ENCODE assay signal across 14 mouse cellular contexts in genomic region chr11:116265352-116265751, GRCm38 (mm10). TPM values are rescaled to one million over a fixed set of nuclear protein-coding genes. Genes with fewer than 3 reads are reported as not detected.
A peak's percentile ranks its signal among the peaks of the same experiment; 100 is the strongest.
DNase-seq lines count a peak whose midpoint lies in the region; ATAC-seq lines count a peak whose summit lies in the region.
"Had no signal": no experiment of that assay in that cellular context is flagged by ENCODE, and none has a peak within 500 bp of the region (broad histone marks: within the 10 kb centered on the region; RNA-seq: fewer than 3 reads in every experiment).

No protein-coding gene starts in this region.

- H3K4me3 ChIP-seq in liver, embryonic 16.5 days (ENCODE audit: low read depth, low read length) = no peak overlapping the region
- no peak overlapping the region for H3K4me3 ChIP-seq in midbrain, embryonic 13.5 days (replicated peaks)

- peak overlapping the region; percentile 42; the same call in 1 of the 2 replicates for H3K27ac ChIP-seq in liver, embryonic 16.5 days (ENCODE audit: low read length)
- H3K27ac ChIP-seq in midbrain, embryonic 13.5 days = no peak overlapping the region
- H3K27ac ChIP-seq: hindbrain, embryonic 14.5 days had no signal

- H3K4me1 ChIP-seq in liver, embryonic 16.5 days (ENCODE audit: control insufficient read depth, low read depth, low read length) = peaks cover 8% of the 10 kb centered on the region
- H3K4me1 ChIP-seq in midbrain, embryonic 13.5 days (replicated peaks) = no peaks in the 10 kb centered on the region

- peak; percentile 89 for ATAC-seq in erythroblast, adult 5-6 weeks (replicated peaks; ENCODE audit: low FRiP score, poor library complexity, severe bottlenecking)
- ATAC-seq in liver, embryonic 16.5 days (ENCODE audit: low read depth) = peak; percentile 85
- no peak for ATAC-seq in midbrain, embryonic 13.5 days

- no peak overlapping the region for H3K4me2 ChIP-seq in liver, embryonic 16.5 days (ENCODE audit: low read depth, low read length)
- no peak overlapping the region for H3K4me2 ChIP-seq in midbrain, embryonic 13.5 days (replicated peaks)
- H3K4me2 ChIP-seq: hindbrain, embryonic 14.5 days had no signal

- H3K27me3 ChIP-seq in liver, embryonic 16.5 days (ENCODE audit: control insufficient read depth, insufficient read depth, low read depth, low read length) = no peaks in the 10 kb centered on the region
- no peaks in the 10 kb centered on the region for H3K27me3 ChIP-seq in midbrain, embryonic 13.5 days

- H3K9me3 ChIP-seq in liver, embryonic 16.5 days (replicated peaks; ENCODE audit: control insufficient read depth, low read length) = no peaks in the 10 kb centered on the region
- H3K9me3 ChIP-seq in midbrain, embryonic 13.5 days = no peaks in the 10 kb centered on the region

- 69% methylated on average over 11 of the region's 11 CpGs for WGBS in liver, embryonic 16.5 days (ENCODE audit: insufficient replicate concordance)
- WGBS in midbrain, embryonic 13.5 days = 90% methylated on average over 11 of the region's 11 CpGs

- DNase-seq in thymus, postnatal 0 days (ENCODE audit: low spot score) = peak; percentile 15
- DNase-seq in thymus, postnatal 14 days = no peak
- DNase-seq in thymus, postnatal 4 days = peak; percentile 44
- no peak for DNase-seq in kidney, postnatal 4 days
- DNase-seq in kidney, adult 11 months = no peak
- DNase-seq: adrenal gland, postnatal 36 days; cerebellum, postnatal 14 days; heart, adult 11 months; kidney, postnatal 25 days; lung, postnatal 4 days had no signal

- peaks cover 52% of the 10 kb centered on the region for H3K36me3 ChIP-seq in liver, embryonic 16.5 days (ENCODE audit: control insufficient read depth, insufficient read depth)
- peaks cover 97% of the 10 kb centered on the region for H3K36me3 ChIP-seq in midbrain, embryonic 13.5 days

- H3K9ac ChIP-seq in liver, embryonic 16.5 days (ENCODE audit: low read depth, low read length) = no peak overlapping the region
- no peak overlapping the region for H3K9ac ChIP-seq in midbrain, embryonic 13.5 days (replicated peaks)
- H3K9ac ChIP-seq: hindbrain, embryonic 14.5 days had no signal

RNA-seq across cellular contexts. Expression of gene Srp68, which starts 8.7 kb away (rescaled TPM):
- 86.4 and 89.0 TPM in 2 replicates for polyA plus RNA-seq in thymus, postnatal 0 days (2015; fragmentation: Nextera tagmentation; extraction: Ambion mirVana)
- total RNA-seq in erythroblast, adult 5-6 weeks (2015; ENCODE audit: low replicate concordance) = 7.5 and 11.7 TPM in 2 replicates
- 8.5 and 15.1 TPM in 2 replicates for total RNA-seq in erythroblast, adult 5-6 weeks (2017; ENCODE audit: low replicate concordance)
- 33.4 and 34.2 TPM in 2 replicates for polyA plus RNA-seq in liver, embryonic 16.5 days (2015; fragmentation: Nextera tagmentation; extraction: Ambion mirVana)
- polyA plus RNA-seq in midbrain, embryonic 13.5 days (2015; fragmentation: Nextera tagmentation; extraction: Ambion mirVana) = 63.4 and 68.5 TPM in 2 replicates

RNA-seq across cellular contexts. Expression of gene Galr2, which starts 15.4 kb away (rescaled TPM):
- 0.49 and 0.59 TPM in 2 replicates for polyA plus RNA-seq in thymus, postnatal 0 days (2015; fragmentation: Nextera tagmentation; extraction: Ambion mirVana)
- not detected in 2 replicates for total RNA-seq in erythroblast, adult 5-6 weeks (2015; ENCODE audit: low replicate concordance)
- total RNA-seq in erythroblast, adult 5-6 weeks (2017; ENCODE audit: low replicate concordance) = not detected in 2 replicates
- polyA plus RNA-seq in liver, embryonic 16.5 days (2015; fragmentation: Nextera tagmentation; extraction: Ambion mirVana) = 0.07 TPM in 1 of 2 replicates, not detected in the other
- polyA plus RNA-seq in midbrain, embryonic 13.5 days (2015; fragmentation: Nextera tagmentation; extraction: Ambion mirVana) = 0.22 and 0.26 TPM in 2 replicates
- total RNA-seq: adrenal gland, postnatal 36 days had no signal

RNA-seq across cellular contexts. Expression of gene Evpl, which starts 27.5 kb away (rescaled TPM):
- polyA plus RNA-seq in thymus, postnatal 0 days (2015; fragmentation: Nextera tagmentation; extraction: Ambion mirVana) = 1.5 and 2.0 TPM in 2 replicates
- total RNA-seq in erythroblast, adult 5-6 weeks (2015; ENCODE audit: low replicate concordance) = not detected in 2 replicates
- 0.09 and 0.56 TPM in 2 replicates for total RNA-seq in erythroblast, adult 5-6 weeks (2017; ENCODE audit: low replicate concordance)
- polyA plus RNA-seq in liver, embryonic 16.5 days (2015; fragmentation: Nextera tagmentation; extraction: Ambion mirVana) = 0.05 and 0.08 TPM in 2 replicates
- polyA plus RNA-seq in midbrain, embryonic 13.5 days (2015; fragmentation: Nextera tagmentation; extraction: Ambion mirVana) = 0.28 and 0.30 TPM in 2 replicates

RNA-seq across cellular contexts. Expression of gene Exoc7, which starts 41.7 kb away (rescaled TPM):
- polyA plus RNA-seq in thymus, postnatal 0 days (2015; fragmentation: Nextera tagmentation; extraction: Ambion mirVana) = 73.0 and 74.5 TPM in 2 replicates
- total RNA-seq in erythroblast, adult 5-6 weeks (2015; ENCODE audit: low replicate concordance) = 12.1 and 34.6 TPM in 2 replicates
- 7.8 and 14.1 TPM in 2 replicates for total RNA-seq in erythroblast, adult 5-6 weeks (2017; ENCODE audit: low replicate concordance)
- 19.5 and 20.4 TPM in 2 replicates for polyA plus RNA-seq in liver, embryonic 16.5 days (2015; fragmentation: Nextera tagmentation; extraction: Ambion mirVana)
- 92.0 and 104 TPM in 2 replicates for polyA plus RNA-seq in midbrain, embryonic 13.5 days (2015; fragmentation: Nextera tagmentation; extraction: Ambion mirVana)

Comparison
In these comparisons a context has a peak if more than half of its experiments do, and no peak if none do; other contexts are left out.
1. DNase-seq: peak in thymus, postnatal 0 days (single experiment) and thymus, postnatal 4 days (single experiment); none in thymus, postnatal 14 days (single experiment), kidney, postnatal 4 days (0 of 2) and kidney, adult 11 months (single experiment).